Mouse (Mus musculus) heart, postnatal 0 days (tissue): Measurements from ENCODE around the gene Grhl3. TPM values are rescaled to one million over a fixed set of nuclear protein-coding genes. Genes with fewer than 3 reads are reported as not detected.
A peak's percentile ranks its signal among the peaks of the same experiment; 100 is the strongest.

ENCODE experiments used
- ATAC-seq: fragments of 200-750 bp; cut with Nextera tagmentation; 2 replicates; pipeline ENCODE4 v1.8.0; 2017; ENCODE audit warnings: low read depth, moderate number of reproducible peaks, moderate library complexity; ENCODE audit not compliant: insufficient read depth
- DNase-seq: peaks from one replicate; pipeline ENCODE4 v3.0.0-alpha.2; 2016; ENCODE audit warnings: low spot score
- H3K27ac ChIP-seq: fragments of 300-500 bp; sonication (generic); 2 replicates; pipeline ENCODE4 v1.5.1; 2014; ENCODE audit warnings: low read depth, mild to moderate bottlenecking
- H3K27me3 ChIP-seq: fragments of 300-500 bp; sonication (generic); 2 replicates; pipeline ENCODE4 v1.6.1; 2014; ENCODE audit warnings: low read length, mixed read lengths; ENCODE audit not compliant: control insufficient read depth, insufficient read depth
- H3K36me3 ChIP-seq: fragments of 300-500 bp; sonication (generic); replicated peaks from 2 replicates; pipeline ENCODE4 v1.6.1; 2014; ENCODE audit warnings: low read length, mixed read lengths; ENCODE audit not compliant: control insufficient read depth, insufficient read depth
- H3K4me1 ChIP-seq: fragments of 300-500 bp; sonication (generic); 2 replicates; pipeline ENCODE4 v1.6.1; 2014; ENCODE audit warnings: antibody characterized with exemption; ENCODE audit not compliant: control insufficient read depth, insufficient read depth
- H3K4me2 ChIP-seq: fragments of 300-500 bp; sonication (generic); 2 replicates; pipeline ENCODE4 v1.6.1; 2014; ENCODE audit warnings: low read depth, mild to moderate bottlenecking, low read length, moderate library complexity
- H3K4me3 ChIP-seq: fragments of 300-500 bp; sonication (generic); 2 replicates; pipeline ENCODE4 v1.5.1; 2014; ENCODE audit warnings: low read depth, low read length
- H3K9ac ChIP-seq: fragments of 300-500 bp; sonication (generic); replicated peaks from 2 replicates; pipeline ENCODE4 v1.6.1; 2014; ENCODE audit warnings: low read depth, low read length, mixed read lengths
- H3K9me3 ChIP-seq: fragments of 300-500 bp; sonication (generic); replicated peaks from 2 replicates; pipeline ENCODE4 v1.6.1; 2016; ENCODE audit warnings: low read length; ENCODE audit not compliant: control insufficient read depth
- CTCF ChIP-seq: IDR thresholded peaks from 2 replicates; pipeline ENCODE4 v1.5.1; 2016; ENCODE audit warnings: antibody characterized with exemption, control low read depth, low read depth
- EP300 ChIP-seq: IDR thresholded peaks from 2 replicates; pipeline ENCODE4 v1.6.1; 2016; ENCODE audit warnings: antibody characterized with exemption, low read depth
- WGBS: fragments of 180-500 bp; shearing (Covaris S2); extraction: QIAGEN DNeasy Blood & Tissue Kit; methylation state at CpG from one replicate; pipeline ENCODE4 v1.1.7; 2014; 5-methylcytosine and 5-hydroxymethylcytosine counted together
- microRNA-seq: library from miRNA; unstranded; fragments of <30 nt; microRNA quantifications from one replicate; pipeline ENCODE4, GENCODE M21; 2016
- polyA plus RNA-seq: library from polyadenylated mRNA; unstranded; fragments of >200 nt; fragmentation: Nextera tagmentation; extraction: Ambion mirVana; gene quantifications from 2 replicates; pipeline ENCODE4 v1.2.1, GENCODE M21; 2015
- total RNA-seq: library from RNA; depleted of rRNA; stranded (reverse); fragments of >200 nt; gene quantifications from 2 replicates; pipeline ENCODE4 v1.2.3, GENCODE M21; 2014; ENCODE audit warnings: low replicate concordance; rRNA removed

Grhl3 gene
- total and polyA plus RNA-seq, 2 experiments from 2014 or later, result 1.4 to 1.9 TPM

DNA sequence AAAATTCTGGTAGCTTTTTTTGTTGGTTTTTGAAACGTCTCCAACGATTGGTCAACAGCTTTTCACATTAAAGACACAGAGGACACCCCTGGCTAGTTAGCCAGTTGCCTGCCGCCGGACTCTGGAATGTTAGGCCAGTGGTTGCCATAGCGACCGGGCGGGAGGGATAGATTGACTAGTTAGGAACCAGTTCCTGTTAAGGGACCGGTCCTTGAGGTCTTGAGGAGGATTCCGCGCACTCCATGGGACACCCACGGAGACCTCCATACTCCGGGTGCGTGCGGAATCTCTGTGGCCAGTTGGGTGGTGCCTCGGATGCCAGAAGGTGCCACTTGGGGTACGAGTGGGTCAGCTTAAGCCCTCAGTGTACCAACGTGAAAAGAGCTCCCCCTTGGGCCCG lies 77.6 kb downstream of the Grhl3 start:
- 35% methylated on average over 18 of the region's 18 CpGs for WGBS
- Histone ChIP-seq H3K9me3 (no peaks in the 10 kb centered on the region), H3K4me1 (peaks cover 12% of the 10 kb centered on the region), H3K27me3 (no peaks in the 10 kb centered on the region), H3K4me3 (no peak overlapping the region), H3K4me2 (no peak overlapping the region), H3K27ac (no peak overlapping the region), H3K9ac (no peak overlapping the region), H3K36me3 (no peaks in the 10 kb centered on the region)
- ATAC-seq (no peak), DNase-seq (no peak)
- TF ChIP-seq CTCF (no peak), EP300 (no peak)

DNA sequence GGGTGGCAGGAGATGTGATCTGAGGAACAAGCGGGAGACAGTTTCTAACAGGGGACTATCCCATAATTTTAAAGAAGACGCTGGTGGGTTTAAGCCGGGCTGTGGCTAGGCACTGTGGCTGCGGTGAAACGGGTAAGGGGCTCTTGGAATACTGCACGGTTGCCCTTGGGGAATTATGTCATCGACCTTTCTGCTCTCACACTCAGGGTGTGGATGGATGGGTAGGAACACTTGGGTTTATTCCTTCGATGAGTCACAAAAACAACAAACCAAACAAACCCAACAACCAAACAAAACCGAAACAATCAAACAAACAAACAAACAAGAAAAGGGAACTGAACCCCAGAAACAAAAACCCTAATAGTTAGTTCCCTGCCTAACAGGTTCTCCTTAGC lies 78.0 kb downstream of the Grhl3 start:
- peak overlapping the region; percentile 98 for H3K4me2 ChIP-seq
- H3K27ac ChIP-seq, result no peak overlapping the region
- peaks cover 12% of the 10 kb centered on the region for H3K4me1 ChIP-seq

DNA sequence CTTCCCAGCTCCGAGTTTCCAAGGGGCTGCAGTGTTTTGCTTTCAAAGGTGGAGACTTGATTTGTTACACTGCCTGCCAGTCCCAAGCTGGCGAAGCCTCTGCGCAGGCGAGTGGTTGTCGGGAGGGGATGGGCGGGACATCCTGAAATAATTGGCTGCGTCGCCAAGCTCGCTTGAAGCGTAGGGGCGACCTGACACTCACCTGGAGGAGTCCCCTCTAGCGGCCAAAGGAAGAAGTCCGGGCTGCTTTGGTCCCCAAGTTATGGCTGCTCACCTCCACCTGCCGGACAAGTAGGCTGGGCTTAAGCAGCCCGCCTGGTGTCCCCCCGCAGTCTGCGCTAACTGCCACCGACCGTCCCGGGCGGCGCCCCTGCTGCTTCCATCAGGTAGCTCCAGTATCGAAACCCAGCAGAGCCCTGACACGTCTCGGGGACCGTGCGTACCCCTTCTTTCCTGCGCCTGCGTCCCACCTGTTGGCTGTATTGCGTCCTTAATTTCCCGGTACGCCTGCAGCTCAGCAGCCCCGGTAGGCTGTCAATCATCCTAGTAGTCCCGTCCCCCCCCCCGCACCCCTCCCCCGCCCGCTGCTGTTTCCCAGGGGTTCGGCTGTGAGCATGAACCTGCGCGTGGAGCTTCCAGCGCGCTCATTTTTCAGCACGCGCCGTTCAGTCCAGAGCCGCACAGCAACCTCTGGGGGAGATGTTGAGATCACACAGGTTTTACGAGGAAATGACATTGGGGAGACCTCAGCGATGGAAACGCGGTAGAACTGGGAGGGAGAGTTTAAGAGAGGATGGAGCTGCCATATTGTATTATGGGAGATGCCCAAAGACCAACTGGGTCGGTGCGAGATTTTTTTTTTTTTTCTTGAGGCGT lies 78.7 kb downstream of the Grhl3 start, which contains the start of the genes Stpg1 and Nipal3:
Stpg1 (plus strand) TSS at position 270 of the 876 bp plus-strand sequence.
Nipal3 (minus strand) TSS at position 518 of the 876 bp plus-strand sequence.
- H3K9ac ChIP-seq, result peak within 1 kb of the TSS; percentile 56
- H3K4me1 ChIP-seq, result peaks cover 12% of the 10 kb centered on the region
- DNase-seq (peak; percentile 96), ATAC-seq (peak; percentile 94)
- 0 out of 2 replicates have a peak, but pooled peaks cover 1% of the 10 kb centered on the region for H3K36me3 ChIP-seq
- WGBS, result under 1% methylated on average over 53 of the region's 53 CpGs
- H3K27me3 ChIP-seq, result no peaks in the 10 kb centered on the region
- peak within 1 kb of the TSS; percentile 98 for H3K4me2 ChIP-seq
- peak; percentile 53 for TF ChIP-seq CTCF
- TF ChIP-seq EP300, result no peak
- peak within 1 kb of the TSS; percentile 49 for H3K27ac ChIP-seq
- peak within 1 kb of the TSS; percentile 81 for H3K4me3 ChIP-seq
- no peaks in the 10 kb centered on the region for H3K9me3 ChIP-seq

More for the DNA sequence above, 78.0 kb downstream of the Grhl3 start:
- WGBS, result 20% methylated on average over 9 of the region's 9 CpGs
- no peak for TF ChIP-seq CTCF
- no peak for TF ChIP-seq EP300
- Histone ChIP-seq H3K9me3 (no peaks in the 10 kb centered on the region), H3K27me3 (no peaks in the 10 kb centered on the region), H3K36me3 (no peaks in the 10 kb centered on the region), H3K9ac (no peak overlapping the region), H3K4me3 (peak overlapping the region; percentile 81)
- ATAC-seq (no peak), DNase-seq (no peak)

DNA sequence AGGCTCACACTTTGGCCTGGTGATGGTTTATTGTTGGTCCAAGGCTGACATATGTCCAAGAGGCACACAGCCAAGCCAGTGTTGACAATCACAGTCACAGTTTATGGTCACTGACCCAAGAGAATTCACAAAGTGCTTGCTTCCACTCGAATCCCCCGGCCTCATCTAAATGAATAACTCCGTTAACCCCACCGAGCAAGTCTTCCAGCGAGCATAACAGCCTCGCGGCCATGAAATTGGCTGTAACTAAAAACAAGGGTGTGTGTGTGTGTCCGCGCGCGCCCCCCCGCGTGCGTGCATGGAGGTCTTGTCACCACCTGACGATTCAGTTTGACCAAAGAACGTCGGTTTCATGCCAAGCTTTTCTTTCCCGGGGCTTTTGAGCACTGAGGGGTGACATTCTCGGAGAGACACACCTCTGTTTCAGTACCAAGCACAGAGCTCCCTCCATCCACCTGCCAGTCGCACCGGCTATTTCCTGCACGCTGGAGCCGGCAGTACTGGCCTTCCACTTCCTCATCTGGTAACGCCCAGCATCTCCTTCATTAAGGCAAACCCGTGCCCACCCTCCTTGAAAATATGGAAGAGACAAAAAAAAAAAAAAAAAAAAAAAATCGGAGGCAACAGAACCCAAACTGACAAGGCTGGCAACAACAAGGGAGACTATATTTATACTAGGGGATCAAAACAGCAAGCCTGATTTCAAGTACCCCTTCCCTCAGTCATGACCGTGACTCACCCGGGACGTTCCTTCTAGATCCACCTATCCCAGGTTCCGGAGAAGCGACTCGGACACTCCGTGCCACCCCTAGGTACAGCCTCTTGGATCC lies 79.5 kb downstream of the Grhl3 start:
- peaks cover 10% of the 10 kb centered on the region; the same call in 1 of the 2 replicates for H3K36me3 ChIP-seq
- WGBS, result 2% methylated on average over 33 of the region's 33 CpGs
- no peaks in the 10 kb centered on the region for H3K27me3 ChIP-seq
- DNase-seq (no peak), ATAC-seq (no peak)
- H3K4me3 ChIP-seq, result peak overlapping the region; percentile 81
- H3K4me2 ChIP-seq, result peak overlapping the region; percentile 98
- H3K9me3 ChIP-seq, result no peaks in the 10 kb centered on the region
- no peak for TF ChIP-seq EP300
- TF ChIP-seq CTCF, result no peak; the same call in 1 of the 2 replicates
- H3K27ac ChIP-seq, result peak overlapping the region; percentile 49
- peaks cover 12% of the 10 kb centered on the region for H3K4me1 ChIP-seq
- peak overlapping the region; percentile 56; the same call in 1 of the 2 replicates for H3K9ac ChIP-seq

DNA sequence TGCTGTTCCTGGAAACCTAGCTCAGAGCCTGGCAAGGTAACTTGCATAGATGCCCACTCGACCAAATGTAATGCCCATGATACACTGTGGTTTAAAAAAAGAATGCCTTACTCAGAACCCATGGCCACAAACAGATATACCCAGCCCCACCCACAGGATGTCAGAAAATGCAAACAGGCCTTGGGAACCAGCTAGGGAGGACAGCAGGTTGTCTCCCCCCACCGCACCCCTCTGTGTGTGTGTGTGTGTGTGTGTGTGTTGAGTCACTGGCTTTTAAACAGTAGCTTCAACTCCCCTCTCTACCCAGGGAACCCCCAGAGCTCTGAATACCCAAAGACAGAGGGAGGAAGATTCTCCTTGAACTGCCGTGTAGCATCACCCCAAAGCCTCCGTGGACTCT lies 80.2 kb downstream of the Grhl3 start:
- Histone ChIP-seq H3K27me3 (no peaks in the 10 kb centered on the region), H3K4me3 (peak overlapping the region; percentile 81), H3K36me3 (peaks cover 11% of the 10 kb centered on the region; the same call in 1 of the 2 replicates), H3K9me3 (no peaks in the 10 kb centered on the region), H3K9ac (no peak overlapping the region), H3K4me2 (peak overlapping the region; percentile 98), H3K27ac (peak overlapping the region; percentile 49; the same call in 1 of the 2 replicates), H3K4me1 (peaks cover 12% of the 10 kb centered on the region)
- ATAC-seq, result no peak
- DNase-seq, result no peak
- no peak for TF ChIP-seq CTCF
- TF ChIP-seq EP300, result no peak
- whole genome bisulfite sequencing, result 44% methylated on average over 4 of the region's 4 CpGs

Small RNA genes within 50 kb of the gene (microRNA-seq; reads per million reads assigned to microRNA genes)
- gene Gm25317, result not detected

Other genes with a start within 250 kb of the Grhl3 start
- 18.6 and 22.6 TPM in 2 replicates for gene Srrm1, start 220.3 kb downstream of the Grhl3 start, total RNA-seq
- gene Srrm1, start 220.3 kb downstream of the Grhl3 start, polyA plus RNA-seq, result 85.0 and 99.6 TPM in 2 replicates
- gene Ncmap, start 175.4 kb downstream of the Grhl3 start, total RNA-seq, result 0.15 TPM in 1 of 2 replicates, not detected in the other
- gene Ncmap, start 175.4 kb downstream of the Grhl3 start, polyA plus RNA-seq, result 0.14 and 0.16 TPM in 2 replicates
- 10.4 and 13.7 TPM in 2 replicates for gene Rcan3, start 139.8 kb downstream of the Grhl3 start, total RNA-seq
- 7.1 and 7.7 TPM in 2 replicates for gene Rcan3, start 139.8 kb downstream of the Grhl3 start, polyA plus RNA-seq
- gene Stpg1, start 78.8 kb downstream of the Grhl3 start, total RNA-seq, result not detected in 2 replicates
- 0.18 and 0.37 TPM in 2 replicates for gene Stpg1, start 78.8 kb downstream of the Grhl3 start, polyA plus RNA-seq
- 21.6 and 28.7 TPM in 2 replicates for gene Nipal3, start 78.6 kb downstream of the Grhl3 start, total RNA-seq
- gene Nipal3, start 78.6 kb downstream of the Grhl3 start, polyA plus RNA-seq, result 4.7 and 5.1 TPM in 2 replicates
- gene Ifnlr1, start 112.7 kb upstream of the Grhl3 start, total RNA-seq, result 1.9 and 2.4 TPM in 2 replicates
- gene Ifnlr1, start 112.7 kb upstream of the Grhl3 start, polyA plus RNA-seq, result 0.77 and 1.0 TPM in 2 replicates
- not detected in 2 replicates for gene Il22ra1, start 154.5 kb upstream of the Grhl3 start, total RNA-seq
- not detected in 2 replicates for gene Il22ra1, start 154.5 kb upstream of the Grhl3 start, polyA plus RNA-seq
- gene Myom3, start 186.1 kb upstream of the Grhl3 start, total RNA-seq, result 0.12 and 0.27 TPM in 2 replicates
- gene Myom3, start 186.1 kb upstream of the Grhl3 start, polyA plus RNA-seq, result 0.80 and 0.82 TPM in 2 replicates